Mouse (Mus musculus) ZHBTc4 (cell line): ENCODE data around the gene Qrfp.
A peak's percentile ranks its signal among the peaks of the same experiment; 100 is the strongest.

ENCODE experiments used
- DNase-seq: peaks from one replicate; pipeline ENCODE4 v3.0.0-alpha.2; 2011; ENCODE audit warnings: low read depth, low spot score

The Qrfp gene

DNA sequence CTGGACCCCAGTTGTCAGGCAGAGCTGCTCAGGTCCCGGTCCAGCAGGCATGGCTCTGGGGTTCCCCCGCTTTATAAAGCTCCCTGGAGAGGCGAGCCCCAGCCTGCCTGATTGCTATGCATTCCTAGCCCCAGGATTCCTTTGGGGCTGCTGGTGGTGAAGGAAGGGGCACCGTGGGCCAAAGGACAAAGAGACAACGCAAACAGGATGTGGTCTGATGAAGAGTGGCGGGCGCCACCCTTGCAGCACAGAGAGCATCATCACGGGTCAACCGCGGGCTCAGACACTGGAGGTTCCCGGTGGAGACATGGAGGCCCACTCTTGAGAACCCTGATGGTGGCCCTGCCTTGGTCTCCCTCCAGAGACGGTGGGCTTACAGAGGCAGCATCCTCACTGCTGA lies at the start of gene Qrfp:
TSS of gene Qrfp (minus strand) at position 137 of the 400 bp plus-strand sequence.
- DNase-seq: no peak

DNA sequence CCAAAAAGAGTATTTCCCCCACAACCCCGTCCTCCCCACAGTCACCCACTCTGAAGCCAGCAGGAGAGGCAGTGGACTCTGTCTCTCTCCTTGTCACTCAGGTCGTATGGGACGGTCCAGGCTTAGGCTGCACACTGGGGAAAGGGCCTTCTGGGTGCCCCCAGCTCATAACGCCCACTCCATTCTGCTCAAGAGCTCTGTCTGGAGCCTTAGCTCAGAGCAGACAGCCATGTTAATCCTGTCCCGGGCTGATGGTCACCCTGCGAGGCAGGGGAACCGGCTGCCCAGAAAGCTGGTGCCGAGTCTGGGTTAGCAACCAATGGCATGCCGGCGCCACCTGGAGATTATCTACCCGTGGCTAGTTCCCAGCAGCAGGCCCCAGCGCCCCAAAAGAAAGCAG lies 48.1 kb upstream of the Qrfp start:
- DNase-seq: no peak

DNA sequence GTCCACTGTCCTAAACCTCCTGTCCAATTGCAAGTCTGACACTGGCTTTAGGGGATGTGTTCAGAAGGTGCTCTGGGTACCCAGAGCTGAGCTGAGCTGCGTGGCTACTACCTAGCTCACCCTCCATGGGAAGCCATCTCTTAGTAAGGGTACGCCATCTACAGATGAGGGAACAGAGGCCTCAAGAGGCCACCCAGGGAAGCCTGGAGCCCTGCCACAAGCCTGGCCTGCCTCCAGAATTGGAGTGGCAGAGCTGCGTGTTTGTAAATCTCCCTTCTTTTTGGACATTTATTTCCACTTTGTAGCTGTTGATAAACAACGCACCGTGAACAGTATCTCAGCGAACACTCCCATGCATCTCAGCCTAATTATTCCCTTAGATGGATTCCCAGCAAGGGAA lies 46.8 kb upstream of the Qrfp start:
- no peak for DNase-seq

DNA sequence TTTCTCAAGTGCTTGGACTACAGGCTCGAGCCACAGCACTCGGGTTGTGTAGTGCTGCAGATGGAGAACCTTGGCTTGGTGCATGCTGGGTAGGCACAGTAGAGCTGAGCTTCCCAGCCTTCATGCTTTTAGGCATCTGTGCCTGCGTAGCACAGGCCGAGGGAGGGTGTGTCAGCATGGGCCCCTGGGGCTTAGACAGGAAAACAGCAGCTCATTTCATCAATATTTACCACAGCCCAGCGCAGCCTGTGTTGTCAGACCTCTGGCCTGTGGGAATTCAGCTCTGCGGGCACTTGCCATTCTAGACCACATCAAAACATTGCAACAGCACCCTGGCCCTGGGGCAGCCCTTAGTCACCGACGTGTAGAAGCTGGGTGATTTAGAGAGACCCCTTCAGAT lies 45.6 kb upstream of the Qrfp start:
- DNase-seq: no peak

DNA sequence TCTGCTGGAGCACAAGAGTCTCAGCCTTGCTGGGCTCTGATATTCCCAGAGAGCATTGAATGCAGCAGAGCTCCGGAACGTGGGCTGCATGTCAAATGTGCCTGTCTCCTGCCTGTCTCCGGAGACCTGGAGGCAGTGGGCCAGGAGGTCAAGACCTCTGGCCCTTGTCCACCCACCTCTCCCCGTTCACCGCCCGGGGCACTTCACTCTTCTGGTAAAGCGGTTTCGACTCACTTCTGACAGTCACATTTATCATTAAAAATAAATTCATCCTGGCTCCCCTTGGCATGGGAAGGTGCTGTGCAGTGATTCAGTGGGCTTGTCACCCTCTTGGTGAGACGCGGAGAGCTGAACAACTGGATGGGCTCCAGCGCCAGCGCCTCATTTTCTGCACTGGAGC lies 39.8 kb upstream of the Qrfp start:
- no peak for DNase-seq

DNA sequence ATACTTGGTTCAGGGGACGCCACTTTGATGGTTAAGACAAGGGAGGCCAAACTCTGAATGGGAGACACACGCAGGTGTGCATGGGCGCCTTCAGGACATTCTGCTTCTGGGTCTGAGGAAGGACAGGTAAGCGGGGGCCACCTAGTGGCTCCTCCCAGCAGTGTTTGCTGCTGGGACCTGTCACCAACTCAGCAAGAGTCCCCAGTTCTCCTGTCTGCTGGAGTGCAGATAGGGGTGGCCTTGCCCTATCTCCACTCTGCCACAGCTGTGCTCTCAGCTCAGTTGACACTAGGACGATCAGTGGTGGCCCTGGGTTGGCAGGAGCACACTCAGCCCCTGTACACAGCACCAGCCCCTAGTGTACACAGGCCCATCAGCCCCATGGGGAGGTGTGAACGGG lies 37.5 kb upstream of the Qrfp start:
- DNase-seq: peak; percentile 66

DNA sequence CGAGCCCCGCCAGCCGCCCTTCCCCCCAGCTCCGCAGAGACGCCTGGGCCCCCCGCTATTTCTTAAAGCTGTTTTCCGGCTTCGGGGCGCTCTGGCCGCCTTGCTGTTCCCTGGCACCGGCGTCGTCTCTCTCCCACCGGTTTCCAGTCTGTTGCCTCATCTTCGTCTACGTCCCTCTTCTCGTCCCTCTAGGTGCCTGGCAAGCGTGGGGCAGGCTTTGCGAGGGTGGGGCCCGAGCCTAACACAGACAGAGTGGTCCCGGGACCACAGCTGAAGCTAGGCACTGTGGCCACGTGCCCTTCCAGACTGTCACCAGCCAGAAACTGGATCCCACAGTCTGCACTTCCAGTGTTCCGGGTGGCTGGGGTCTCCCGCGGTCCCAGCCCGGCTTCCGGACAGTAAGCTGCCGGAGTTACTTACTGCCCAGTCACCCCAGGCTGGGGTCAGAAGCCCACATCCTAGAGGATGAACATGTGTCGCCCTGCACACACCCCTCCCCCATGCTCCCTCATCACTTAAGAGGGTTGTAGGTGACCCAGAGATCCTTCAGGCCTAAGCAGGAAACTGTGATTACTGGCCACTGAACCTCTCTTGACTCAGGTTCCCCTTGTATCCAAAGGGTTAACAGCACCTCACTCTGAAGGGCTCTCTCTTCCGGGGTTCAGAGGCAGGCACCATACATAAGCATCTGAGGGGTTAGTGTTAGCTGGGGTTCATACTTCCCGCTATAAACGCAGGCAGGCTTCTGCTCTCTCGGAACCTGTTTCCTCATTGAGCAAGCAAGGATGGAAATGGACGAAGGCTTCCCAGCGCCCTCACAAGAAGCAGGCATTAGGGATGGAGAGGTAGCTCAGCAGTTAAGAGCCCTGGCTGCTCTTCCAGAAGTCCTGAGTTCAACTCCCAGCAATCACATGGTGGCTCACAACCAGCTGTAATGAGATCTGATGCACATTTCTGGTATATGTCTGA lies 36.6 kb upstream of the Qrfp start:
- no peak for DNase-seq

DNA sequence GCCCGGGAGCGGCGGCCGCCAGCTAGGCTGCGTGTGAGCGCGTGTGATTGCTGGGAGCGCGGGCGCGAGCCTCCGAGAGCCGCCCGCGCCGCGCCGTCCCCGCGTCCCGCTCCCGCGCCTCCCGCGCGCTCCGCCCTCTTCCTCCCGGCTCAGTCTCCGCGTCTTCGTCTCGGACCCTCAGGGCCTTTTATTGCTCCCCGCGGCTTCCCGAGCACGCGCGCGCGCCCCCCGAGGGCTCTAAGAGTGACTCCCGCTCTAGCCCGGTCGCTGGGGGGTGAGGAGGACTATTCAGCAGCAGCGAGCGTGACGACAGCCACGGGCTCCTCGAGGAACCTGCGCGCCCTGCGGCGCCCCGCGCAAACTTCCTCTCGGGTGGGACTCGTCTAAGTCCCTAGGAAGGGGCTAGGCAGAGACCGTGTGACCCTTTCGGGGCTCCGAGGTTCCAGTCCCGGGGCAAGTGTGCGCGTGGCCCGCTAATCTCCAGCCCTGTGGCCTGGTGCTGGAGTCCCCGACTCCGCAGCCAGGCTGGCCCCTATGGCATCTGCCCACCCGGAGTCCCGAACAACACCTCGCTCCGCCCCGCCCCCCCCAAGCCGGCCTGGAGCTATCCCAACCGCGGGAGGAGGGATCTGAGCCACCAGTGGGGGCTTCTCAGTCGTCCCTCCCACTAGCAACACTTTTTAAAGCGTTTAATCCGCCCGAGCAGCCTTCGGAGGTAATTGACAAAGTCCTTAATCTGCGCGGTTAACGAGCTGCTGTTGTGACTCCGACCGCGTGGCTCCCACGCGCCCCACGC lies 35.7 kb upstream of the Qrfp start, which contains the start of gene Fibcd1:
TSS of gene Fibcd1 (minus strand) at position 110 of the 796 bp plus-strand sequence.
- DNase-seq: peak; percentile 30

DNA sequence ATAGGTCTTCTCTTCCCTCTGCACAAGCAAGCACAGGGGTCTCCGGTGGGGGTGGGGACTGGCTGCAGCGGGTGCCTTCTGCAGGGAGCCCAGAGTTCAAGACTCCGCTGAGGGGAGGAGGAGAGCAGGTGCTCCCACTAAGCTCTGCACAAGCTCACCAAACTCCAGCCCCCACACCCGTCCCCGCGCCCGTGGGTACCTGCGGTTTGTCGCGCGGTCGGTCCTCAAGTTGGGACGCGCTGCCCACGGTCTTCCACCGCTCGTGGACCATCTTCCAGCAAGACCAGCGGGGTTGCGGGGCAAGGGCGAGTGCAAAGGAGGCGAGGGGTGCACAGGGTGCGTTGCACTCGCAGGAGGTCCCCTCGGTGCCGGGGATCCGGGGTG lies 35.1 kb upstream of the Qrfp start:
- DNase-seq: peak; percentile 25

DNA sequence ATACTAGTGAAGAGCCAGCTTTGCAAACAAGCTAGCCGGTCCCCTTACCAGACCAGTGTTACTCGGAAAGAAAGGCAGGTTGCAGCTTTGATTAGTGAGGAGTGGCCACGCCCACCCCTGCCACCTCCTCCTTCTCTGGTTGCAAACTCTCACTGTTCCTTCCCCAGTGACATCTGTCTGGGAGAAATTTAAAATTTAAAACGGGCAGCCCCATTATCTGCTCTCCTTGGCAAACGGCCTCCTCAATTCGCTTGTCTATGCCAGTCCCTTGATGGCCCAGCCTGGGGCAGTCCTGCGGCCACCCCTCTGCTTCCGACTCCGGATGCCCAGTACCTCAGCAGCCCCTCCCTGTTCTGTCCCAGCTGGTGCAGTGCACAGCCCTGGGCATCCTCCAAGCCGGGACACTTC lies 34.4 kb upstream of the Qrfp start:
- DNase-seq: peak; percentile 29

DNA sequence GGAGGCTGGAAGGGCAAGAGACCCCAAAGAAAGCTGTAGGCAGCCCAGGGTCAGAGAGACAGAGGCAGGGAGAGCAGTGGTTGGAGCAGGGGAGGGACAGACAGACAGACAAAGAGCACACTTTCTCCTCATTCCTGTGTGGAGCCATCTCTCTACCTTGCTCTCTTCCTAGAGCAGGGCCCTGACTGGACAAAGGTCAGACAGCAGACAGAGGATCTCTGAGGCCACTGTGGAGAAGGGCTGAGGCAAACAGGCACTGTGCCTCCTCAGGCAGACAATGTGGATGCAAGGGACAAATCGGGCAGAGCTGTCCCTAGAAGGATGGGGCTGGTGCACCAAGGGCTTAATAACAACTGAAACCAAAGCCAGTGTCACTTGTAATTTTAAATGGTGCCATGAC lies 28.5 kb upstream of the Qrfp start:
- no peak for DNase-seq

DNA sequence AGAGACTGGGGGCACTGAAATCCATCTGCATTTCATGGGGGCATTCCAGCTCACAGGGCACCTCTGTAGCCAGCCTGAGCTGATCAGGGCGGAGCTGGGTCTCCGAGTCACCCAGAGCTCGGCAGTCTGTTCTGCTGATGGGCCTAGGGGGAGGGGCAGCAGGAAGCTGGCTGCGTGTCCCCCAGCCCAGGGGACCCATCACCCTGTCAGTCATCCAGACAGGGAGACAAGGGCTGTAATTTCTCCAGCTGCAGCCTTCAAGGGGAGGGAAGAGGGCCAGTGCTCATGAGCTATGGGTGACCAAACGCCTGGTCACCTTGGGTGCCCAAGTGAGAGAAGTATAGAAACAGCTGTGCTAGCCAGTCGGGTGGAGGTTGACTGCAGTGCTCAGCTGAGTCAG lies 26.6 kb upstream of the Qrfp start:
- no peak for DNase-seq

DNA sequence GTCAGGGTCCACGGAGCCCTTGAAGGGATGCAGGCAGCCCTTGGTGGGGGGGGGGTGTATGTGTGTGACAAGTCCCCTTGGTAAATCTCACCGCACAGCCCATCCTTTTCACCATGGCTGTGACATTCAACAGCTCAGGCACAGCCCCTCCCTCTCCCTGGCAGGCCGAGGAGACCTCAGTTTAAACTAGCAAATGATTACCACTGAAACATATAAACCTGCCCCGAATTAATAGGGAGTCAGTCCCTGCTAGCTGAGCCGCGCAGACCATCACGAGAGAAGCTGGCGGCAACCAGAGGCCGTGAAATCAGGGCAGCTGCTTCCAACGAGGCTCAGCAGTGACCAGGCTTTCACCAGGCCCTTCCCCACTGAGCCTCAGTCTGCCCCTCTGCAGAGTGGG lies 25.7 kb upstream of the Qrfp start:
- DNase-seq: no peak

DNA sequence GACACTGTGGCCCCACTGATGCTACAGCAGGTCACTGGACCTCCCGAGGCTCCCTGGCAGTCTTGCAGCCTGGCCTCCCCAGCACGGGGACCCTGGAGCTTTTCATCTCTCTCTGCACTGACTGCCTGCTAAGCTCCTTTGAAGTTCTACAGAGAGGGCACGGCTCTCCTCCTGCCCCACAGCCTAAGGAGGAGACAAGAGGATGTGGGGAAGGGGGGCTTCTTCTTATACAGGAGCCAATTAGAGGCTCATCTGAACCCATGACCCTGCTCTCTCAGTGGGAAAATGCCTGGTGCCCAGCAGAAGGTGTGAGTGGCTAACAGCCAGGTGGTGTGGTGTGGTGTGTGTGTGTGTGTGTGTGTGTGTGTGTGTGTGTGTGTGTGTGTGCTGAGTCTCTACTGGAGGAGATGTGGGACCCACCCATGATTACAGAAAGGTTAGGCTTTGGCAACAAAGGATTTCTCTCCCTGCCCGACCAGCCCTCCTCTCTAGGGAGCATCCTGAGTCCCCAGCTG lies 18.0 kb upstream of the Qrfp start:
- DNase-seq: no peak

DNA sequence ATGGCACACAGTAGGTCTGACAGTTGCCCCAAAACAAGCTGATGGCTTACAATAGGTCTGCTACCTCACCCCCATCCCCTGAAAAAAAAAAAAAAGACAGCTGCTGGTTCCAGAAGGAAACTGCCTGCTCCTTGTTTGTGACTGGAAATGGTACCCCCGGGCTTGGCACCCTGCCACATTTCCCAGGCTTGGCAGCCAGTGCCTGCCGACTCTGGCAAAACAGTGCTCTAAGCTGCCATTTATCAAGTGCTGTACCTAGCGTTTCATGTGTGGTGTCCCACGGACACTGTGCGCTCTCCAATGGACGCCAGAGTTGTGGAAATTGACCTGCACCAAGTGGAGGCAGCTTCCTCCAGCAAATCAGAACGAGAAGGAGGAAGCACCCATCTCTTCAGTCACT lies 17.5 kb upstream of the Qrfp start:
- DNase-seq: no peak

DNA sequence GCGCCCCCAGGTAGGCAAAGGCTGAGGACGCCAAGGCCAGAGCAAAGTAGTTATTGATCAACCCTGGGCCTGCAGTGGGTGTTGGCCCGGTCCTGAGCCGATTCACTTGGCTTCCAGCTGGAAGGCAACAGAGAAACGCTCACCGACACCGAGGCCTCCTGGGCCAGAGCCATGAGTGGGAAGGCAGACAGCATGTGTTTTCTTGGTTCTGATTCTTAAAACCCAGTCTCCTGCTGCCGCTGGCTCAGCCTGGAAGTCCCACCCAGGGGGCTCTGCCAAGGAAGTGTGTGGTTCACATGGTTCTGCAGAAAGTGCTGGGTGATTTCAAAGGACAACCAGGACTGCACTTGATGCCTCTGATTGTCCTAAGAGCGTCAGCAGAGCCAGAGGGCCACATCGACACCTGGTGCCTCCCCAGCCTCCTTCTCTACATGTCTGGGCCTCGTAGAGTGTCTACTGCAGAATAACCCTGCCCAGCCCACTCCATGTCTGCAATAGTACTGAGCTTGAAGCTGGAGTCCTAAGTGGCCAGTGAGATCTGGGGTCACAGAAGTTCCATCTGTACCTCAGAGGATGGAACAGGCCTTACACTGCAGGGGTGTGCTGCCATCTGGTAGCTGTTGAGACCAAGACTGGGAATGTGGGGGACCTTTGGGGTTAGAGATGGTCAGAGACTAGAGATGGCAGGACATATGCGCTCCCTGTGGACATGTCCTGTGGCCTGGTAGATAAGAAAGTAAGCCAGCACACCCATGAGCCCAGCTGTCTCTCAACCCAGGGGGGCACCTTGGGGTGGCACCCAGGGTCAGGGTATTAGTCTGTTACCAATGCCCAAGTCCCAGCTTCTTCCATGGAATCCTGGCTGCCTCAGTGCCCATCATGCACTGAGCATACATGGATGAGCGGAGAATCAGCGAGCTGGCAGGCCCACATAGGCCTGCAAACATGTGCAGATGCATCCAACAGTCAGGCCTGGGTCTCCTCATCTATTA lies 16.0 kb upstream of the Qrfp start:
- no peak for DNase-seq

DNA sequence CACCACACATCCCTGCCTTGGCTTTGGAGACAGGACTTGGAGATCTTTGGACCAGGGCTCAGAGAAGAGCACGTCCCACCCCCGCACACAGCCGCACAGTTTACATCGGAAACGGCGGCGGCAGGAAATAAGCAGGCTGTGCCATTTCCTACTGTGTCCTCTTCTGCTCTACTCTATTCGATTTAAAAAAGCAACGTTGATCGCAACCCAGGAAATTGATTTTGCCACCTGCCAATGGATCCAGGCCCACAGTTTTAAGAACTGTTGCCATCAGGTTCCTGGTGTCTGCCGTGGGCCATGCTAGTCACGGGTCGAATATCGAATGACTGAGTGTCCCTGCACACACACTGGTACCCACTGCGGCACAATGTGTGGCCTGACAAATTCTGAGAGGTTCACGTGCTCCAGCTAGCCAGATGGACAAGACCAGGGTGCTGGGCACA lies 15.1 kb upstream of the Qrfp start:
- DNase-seq: peak; percentile 44

DNA sequence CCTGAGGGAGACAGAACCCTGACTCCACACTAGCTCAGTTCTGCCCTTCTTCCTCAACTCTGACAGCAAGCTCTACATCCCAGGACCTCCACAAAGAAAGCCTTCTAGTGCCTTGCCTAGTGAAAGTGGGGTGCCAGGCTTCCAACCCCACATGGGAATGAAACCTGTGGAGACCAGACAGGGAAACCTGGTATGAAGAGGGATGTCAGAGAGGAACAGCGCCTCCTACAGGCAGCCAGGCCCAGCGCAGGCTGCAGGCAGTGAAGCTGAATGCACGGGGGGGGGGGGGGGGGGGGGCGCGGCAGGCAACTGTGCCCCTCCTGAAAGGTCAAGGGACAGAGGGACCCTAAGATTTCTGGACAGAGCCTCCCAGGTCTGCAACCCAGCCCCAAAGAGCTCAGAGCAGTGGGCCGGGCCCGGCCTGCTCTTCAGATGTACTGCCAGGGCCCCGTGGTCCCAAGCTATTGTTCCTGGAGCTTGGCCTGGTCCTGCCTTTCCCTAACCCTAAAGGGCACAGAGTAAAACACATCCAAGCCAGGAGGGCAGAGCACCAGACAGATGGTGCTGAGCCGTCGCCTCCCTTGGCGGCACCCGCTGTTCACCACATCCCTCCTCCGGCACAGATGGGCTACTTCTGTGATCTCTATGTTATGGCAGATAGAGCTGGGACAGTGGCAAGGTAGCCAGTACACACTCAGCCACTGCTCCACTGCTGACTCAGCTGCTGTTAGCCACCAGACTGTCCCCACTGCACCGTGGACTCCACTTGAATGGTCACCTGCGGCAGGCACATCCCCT lies 13.8 kb upstream of the Qrfp start:
- peak; percentile 53 for DNase-seq

DNA sequence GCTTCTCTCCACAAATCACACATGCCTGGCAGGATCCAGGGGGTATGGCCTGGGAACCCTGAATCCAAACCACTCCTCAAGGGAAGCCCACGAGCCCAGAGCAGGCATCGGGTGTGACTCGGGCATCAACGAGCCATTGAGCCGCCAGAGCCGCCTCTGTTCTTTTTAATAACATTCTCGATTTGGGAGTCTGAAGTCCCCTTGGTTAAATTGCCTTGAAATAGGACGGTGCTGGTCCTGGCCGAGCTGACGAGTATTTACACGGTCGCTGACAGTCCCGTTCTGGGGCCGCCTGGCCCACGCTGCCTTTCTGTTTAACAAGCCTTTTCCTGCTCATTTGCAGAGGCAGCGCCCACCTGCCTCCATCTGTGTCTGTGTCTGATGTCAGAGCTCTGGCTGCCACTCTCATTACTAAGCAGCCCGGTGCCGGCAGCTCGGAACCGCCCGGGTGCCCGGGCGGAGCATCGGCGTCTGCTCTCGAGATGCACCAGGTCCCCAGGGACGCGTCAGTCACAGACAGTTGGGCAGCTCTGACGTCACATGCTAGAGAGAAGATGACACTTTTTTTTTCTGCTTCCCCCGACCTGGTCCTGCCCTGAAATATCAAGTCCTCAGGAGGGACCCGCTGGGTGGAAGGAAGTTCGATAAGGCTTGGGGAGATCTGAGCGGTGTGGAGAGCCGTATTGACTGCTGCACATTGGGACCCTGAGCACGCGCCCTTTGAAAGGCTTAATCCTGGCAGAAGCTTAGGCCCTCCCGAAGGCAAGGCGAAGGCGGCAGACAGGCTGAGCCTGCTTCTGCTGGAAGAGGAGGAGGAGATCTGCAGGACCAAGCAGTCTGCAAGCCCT lies 12.4 kb upstream of the Qrfp start:
- peak; percentile 47 for DNase-seq
